Mouse (Mus musculus): ENCODE results near the gene Rbbp4. TPM values are rescaled to one million over a fixed set of nuclear protein-coding genes. Genes with fewer than 3 reads are reported as not detected.
A peak's percentile ranks its signal among the peaks of the same experiment; 100 is the strongest.

The Rbbp4 gene
- polyA plus RNA-seq, 1 experiment: 137 TPM

DNA sequence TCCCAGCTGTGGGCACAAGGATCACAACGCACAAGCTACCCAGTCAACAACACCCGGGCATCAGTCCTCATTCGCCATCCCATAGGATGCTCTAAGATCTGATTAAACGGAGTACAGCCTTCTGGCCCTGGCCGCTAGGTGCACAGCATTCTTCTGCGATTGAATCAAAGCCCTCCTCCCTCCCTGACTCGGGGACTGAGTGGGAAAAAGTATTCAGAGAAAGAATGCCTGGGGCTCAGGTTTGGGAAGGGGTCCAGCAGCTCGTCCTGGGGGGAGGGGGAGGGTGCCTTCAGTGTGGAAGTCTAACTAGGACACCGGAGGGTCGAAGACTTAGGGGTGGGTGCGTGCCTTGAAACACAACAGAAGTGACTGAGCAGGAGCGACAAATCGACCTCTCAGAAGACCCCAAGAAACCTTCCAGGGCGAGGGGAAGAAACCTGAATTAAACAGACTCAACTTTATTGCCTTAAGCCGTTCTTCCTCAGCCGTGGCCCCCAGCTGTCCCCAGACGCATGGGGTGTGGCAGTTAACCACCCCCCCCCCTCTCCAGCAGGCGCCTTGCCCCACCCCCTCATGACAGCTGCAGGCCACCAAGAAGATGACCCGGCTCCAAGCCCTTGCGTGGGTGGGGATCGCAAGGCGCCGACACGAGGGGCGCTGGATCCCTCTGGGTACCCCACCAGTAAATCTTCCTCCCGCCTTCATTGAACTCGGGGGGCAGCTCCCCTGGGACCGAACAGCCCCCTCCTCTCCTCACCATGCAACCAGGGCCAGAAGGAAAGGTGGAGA, 48.3 kb downstream of the Rbbp4 start:
- Histone ChIP-seq H3K4me3 (ENCODE audit: insufficient read depth, low read length) (peak overlapping the region; percentile 54), H3K4me1 (ENCODE audit: control insufficient read depth, insufficient read depth, low read length) (no peaks in the 10 kb centered on the region), H3K27ac (ENCODE audit: insufficient read depth, low read depth, low read length) (no peak overlapping the region)
- no peak for TF ChIP-seq POLR2A (IDR thresholded peaks at IDR 0.05; ENCODE audit: borderline replicate concordance, low read depth, low read length)
- no peak for TF ChIP-seq CTCF (IDR thresholded peaks at IDR 0.05; ENCODE audit: low read depth, low read length)

DNA sequence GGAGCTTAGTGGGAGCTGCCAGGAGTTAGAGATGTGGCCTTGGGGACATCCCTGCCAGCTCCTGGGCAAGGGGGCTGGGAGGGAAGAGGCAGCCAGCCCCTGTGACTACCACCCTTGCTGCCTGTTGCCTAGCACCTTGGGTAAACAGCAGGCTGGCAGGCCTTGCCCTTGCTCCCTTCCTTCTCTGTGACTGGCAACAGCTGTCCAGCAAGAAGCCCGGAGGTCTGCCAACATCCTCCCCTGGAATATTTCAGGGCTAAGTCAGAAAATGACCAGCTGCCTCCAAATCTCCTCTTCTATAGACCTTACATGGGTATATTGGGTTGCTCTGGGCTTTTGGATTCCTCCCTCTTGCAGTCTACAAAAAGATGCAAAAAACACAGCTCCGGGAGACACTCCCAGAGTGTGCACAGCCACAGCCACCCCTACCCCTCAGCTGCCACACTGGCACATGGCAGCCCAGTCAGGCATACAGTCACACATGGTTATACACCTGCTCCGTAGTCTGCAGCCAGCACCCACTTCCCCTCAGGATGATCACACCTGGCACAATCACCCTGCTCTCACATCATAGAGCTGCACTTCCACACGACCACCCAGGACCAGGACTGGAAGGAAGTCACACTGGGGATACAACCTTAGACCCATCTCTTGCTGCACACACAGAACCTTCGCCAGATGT, 49.0 kb downstream of the Rbbp4 start:
- H3K27ac ChIP-seq (ENCODE audit: insufficient read depth, low read depth, low read length): no peak overlapping the region
- TF ChIP-seq CTCF (IDR thresholded peaks at IDR 0.05; ENCODE audit: low read depth, low read length) (no peak), POLR2A (IDR thresholded peaks at IDR 0.05; ENCODE audit: borderline replicate concordance, low read depth, low read length) (no peak)
- H3K4me1 ChIP-seq (ENCODE audit: control insufficient read depth, insufficient read depth, low read length): no peaks in the 10 kb centered on the region
- H3K4me3 ChIP-seq (ENCODE audit: insufficient read depth, low read length): no peak overlapping the region

DNA sequence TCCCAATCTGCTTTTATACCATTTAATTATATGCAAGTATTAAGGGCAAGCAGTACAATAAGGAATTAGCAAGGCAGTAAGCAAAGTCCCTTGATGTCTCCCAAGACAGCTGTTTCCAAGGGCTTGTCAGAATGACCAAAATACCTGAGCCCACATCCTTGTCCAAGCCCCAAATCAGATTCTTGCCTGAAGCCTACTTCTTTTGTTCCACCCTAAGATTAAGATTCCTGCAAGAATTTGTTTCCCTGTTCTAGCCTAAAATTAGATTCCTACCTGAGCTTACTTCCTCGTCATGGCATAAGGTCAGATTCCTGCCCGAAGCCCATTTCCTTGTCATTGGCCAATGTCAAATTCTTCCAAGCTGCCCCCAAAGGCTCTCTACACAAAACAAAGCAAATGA, 50.5 kb downstream of the Rbbp4 start:
- Histone ChIP-seq H3K4me1 (ENCODE audit: control insufficient read depth, insufficient read depth, low read length) (no peaks in the 10 kb centered on the region), H3K27ac (ENCODE audit: insufficient read depth, low read depth, low read length) (no peak overlapping the region), H3K4me3 (ENCODE audit: insufficient read depth, low read length) (no peak overlapping the region)
- no peak for TF ChIP-seq POLR2A (IDR thresholded peaks at IDR 0.05; ENCODE audit: borderline replicate concordance, low read depth, low read length)
- TF ChIP-seq CTCF (IDR thresholded peaks at IDR 0.05; ENCODE audit: low read depth, low read length): no peak

DNA sequence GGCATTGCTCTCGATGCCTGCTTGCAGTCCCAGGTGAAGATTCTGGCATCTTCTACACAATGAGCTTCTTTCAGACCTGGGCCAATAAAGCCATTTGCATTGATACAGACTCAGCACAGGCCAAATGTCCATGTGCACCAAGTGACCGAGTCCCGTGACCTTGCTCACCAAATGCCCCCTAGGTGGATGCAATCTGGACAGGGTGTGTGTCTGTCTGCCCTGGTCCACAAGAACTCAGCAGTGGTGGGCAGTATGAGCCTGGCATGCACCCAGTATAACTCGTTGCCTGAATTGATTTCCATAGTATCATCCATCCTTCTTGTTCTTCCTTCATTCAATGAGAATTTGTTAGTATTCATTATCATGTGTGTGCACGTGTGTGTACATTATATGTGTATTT, 51.9 kb downstream of the Rbbp4 start:
- no peak for TF ChIP-seq POLR2A (IDR thresholded peaks at IDR 0.05; ENCODE audit: borderline replicate concordance, low read depth, low read length)
- TF ChIP-seq CTCF (IDR thresholded peaks at IDR 0.05; ENCODE audit: low read depth, low read length): no peak
- Histone ChIP-seq H3K4me3 (ENCODE audit: insufficient read depth, low read length) (no peak overlapping the region), H3K27ac (ENCODE audit: insufficient read depth, low read depth, low read length) (no peak overlapping the region), H3K4me1 (ENCODE audit: control insufficient read depth, insufficient read depth, low read length) (no peaks in the 10 kb centered on the region)

DNA sequence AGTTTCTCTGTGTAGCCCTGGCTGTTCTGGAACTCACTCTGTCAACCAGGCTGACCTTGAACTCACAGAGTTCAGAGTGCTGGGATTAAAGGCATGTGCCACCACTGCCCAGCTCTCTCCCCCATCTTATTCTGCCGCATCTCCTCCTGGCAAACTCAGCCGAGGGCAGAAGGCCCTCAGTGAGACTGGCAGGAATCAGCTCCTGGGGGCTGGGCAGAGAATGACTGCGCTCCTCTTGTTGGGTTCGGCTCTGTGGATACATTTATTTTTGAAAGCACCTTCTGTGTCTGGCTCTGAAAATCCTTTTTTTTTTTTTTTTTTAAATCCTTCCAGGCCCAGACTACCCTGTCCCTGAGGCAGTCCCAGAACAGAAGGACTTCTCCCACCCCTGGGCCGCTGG, 52.4 kb downstream of the Rbbp4 start:
- Histone ChIP-seq H3K4me3 (ENCODE audit: insufficient read depth, low read length) (no peak overlapping the region), H3K4me1 (ENCODE audit: control insufficient read depth, insufficient read depth, low read length) (no peaks in the 10 kb centered on the region), H3K27ac (ENCODE audit: insufficient read depth, low read depth, low read length) (no peak overlapping the region)
- TF ChIP-seq POLR2A (IDR thresholded peaks at IDR 0.05; ENCODE audit: borderline replicate concordance, low read depth, low read length) (no peak), CTCF (IDR thresholded peaks at IDR 0.05; ENCODE audit: low read depth, low read length) (no peak)

DNA sequence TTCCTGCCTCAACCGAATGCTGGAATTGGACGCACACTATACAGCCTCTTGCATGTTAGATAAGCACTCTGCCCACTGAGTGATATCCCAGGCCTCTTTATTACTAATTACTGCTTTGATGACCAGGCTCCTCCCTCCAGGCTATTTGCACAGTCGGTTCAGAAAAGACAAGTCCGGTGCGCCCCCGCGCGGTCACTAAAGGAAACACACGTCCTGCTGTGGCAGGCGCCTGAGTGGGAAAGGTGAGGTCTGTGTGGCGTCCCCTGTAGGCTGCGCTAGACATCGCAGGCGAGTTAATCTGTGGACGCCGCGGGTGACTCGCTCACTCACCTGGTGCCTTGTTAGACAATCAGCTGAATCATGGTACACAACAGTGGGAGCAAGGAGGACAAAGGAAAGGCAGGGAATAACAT, 58.7 kb downstream of the Rbbp4 start:
- Histone ChIP-seq H3K27ac (ENCODE audit: insufficient read depth, low read depth, low read length) (no peak overlapping the region), H3K4me3 (ENCODE audit: insufficient read depth, low read length) (no peak overlapping the region), H3K4me1 (ENCODE audit: control insufficient read depth, insufficient read depth, low read length) (peaks cover 15% of the 10 kb centered on the region)
- TF ChIP-seq CTCF (IDR thresholded peaks at IDR 0.05; ENCODE audit: low read depth, low read length) (peak; percentile 99), POLR2A (IDR thresholded peaks at IDR 0.05; ENCODE audit: borderline replicate concordance, low read depth, low read length) (no peak)

DNA sequence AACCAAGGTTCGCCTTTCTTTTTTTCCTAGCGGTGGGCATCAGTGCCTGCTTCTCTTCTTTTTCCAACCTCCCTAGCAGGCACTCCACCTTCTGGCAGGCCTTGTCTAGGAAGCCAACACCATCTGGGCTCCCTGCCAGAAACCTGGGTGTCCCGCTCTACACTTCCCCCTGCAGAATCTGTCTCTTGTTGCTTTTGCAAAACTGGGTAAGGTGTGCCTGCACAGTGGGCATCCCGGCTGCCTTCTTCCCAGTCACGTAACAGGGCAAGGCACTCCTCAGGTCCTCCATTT, 62.5 kb downstream of the Rbbp4 start:
- no peak overlapping the region for H3K27ac ChIP-seq (ENCODE audit: insufficient read depth, low read depth, low read length)
- TF ChIP-seq CTCF (IDR thresholded peaks at IDR 0.05; ENCODE audit: low read depth, low read length) (no peak; the same call in 1 of the 2 replicates), POLR2A (IDR thresholded peaks at IDR 0.05; ENCODE audit: borderline replicate concordance, low read depth, low read length) (no peak)
- H3K4me3 ChIP-seq (ENCODE audit: insufficient read depth, low read length): no peak overlapping the region
- H3K4me1 ChIP-seq (ENCODE audit: control insufficient read depth, insufficient read depth, low read length): peaks cover 45% of the 10 kb centered on the region

DNA sequence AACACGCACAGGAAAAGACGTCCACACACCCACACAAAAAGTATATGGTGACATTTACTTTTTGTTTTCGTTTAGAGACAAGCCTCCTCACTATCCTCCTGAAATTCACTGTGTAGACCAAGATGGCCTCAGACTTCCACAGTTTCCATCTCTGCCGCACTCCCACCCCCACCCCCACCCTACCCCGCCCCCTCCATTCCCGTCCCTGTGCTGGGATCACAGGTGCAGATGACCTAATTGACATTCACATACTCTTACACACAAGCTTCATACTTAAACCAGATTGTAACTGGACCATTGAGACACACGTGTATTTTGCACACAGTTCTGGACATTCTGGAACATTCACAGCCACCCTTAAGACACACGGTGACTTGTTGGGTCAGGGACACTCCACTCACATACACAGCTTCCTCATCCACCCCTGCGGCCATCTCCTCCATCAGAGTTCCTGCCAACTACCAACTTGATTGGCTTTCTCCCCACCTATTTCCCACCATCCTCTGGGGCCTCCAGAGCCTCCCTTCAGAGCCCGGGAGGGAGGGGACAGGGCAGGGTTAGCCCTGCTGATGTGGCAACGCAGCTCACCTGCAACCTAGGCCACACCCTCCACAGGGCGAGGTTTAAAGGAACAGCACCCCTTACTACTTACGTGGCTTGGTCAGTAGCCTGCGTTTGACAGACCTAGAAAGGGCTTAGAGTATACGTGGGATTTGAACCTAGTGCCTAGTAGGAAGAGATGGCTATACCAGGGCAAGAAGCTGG, 63.0 kb downstream of the Rbbp4 start:
- H3K4me3 ChIP-seq (ENCODE audit: insufficient read depth, low read length): no peak overlapping the region
- 0 out of 2 replicates have a peak overlapping the region, but pooled peaks have one; percentile 3 for H3K27ac ChIP-seq (ENCODE audit: insufficient read depth, low read depth, low read length)
- TF ChIP-seq CTCF (IDR thresholded peaks at IDR 0.05; ENCODE audit: low read depth, low read length) (0 out of 2 replicates have a peak, but pooled peaks have one; percentile 33), POLR2A (IDR thresholded peaks at IDR 0.05; ENCODE audit: borderline replicate concordance, low read depth, low read length) (no peak)
- H3K4me1 ChIP-seq (ENCODE audit: control insufficient read depth, insufficient read depth, low read length): peaks cover 50% of the 10 kb centered on the region

DNA sequence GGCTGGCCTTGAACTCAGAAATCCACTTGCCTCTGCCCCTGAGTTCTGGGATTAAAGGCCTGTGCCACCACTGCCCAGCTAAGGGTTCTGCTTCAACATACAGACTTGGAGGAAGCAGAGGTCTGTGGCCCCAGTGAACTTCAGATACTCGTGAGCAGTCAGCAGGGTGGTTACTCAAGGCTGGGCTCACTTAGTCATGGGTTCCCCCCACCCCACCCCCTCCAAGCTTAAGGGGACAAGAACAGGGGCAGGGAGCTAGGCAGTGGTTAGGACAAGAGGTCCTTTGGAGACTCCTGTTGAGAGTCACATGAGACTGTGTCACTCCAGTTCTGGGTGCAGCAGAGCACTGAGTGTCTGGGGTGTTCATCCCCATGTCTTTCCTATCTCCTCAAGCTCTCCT, 66.5 kb downstream of the Rbbp4 start:
- H3K27ac ChIP-seq (ENCODE audit: insufficient read depth, low read depth, low read length): peak overlapping the region; percentile 95
- no peak for TF ChIP-seq CTCF (IDR thresholded peaks at IDR 0.05; ENCODE audit: low read depth, low read length)
- no peak for TF ChIP-seq POLR2A (IDR thresholded peaks at IDR 0.05; ENCODE audit: borderline replicate concordance, low read depth, low read length)
- H3K4me1 ChIP-seq (ENCODE audit: control insufficient read depth, insufficient read depth, low read length): peaks cover 71% of the 10 kb centered on the region
- H3K4me3 ChIP-seq (ENCODE audit: insufficient read depth, low read length): no peak overlapping the region

DNA sequence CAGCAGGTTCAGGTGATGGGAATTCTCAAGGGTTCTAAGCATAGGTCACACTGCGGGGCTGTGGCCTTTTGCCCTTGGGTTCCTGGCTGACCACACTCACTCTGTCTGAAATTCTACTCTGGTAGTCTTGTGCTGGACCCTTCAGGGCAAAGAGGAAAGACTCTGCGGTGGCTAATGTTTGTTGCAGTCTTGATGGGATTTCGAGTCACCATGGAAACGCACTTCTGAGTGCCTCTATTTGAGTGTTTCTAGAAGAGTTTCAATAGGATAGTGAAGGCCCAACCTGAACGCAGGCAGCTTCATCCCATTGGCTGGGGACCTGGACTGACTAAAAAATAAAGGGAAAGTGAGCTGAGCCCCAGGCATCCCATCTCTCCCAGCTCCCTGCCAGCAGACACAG, 68.3 kb downstream of the Rbbp4 start:
- Histone ChIP-seq H3K4me1 (ENCODE audit: control insufficient read depth, insufficient read depth, low read length) (peaks cover 73% of the 10 kb centered on the region), H3K27ac (ENCODE audit: insufficient read depth, low read depth, low read length) (peak overlapping the region; percentile 95), H3K4me3 (ENCODE audit: insufficient read depth, low read length) (no peak overlapping the region)
- TF ChIP-seq CTCF (IDR thresholded peaks at IDR 0.05; ENCODE audit: low read depth, low read length): no peak
- 0 out of 2 replicates have a peak, but pooled peaks have one; percentile 21 for TF ChIP-seq POLR2A (IDR thresholded peaks at IDR 0.05; ENCODE audit: borderline replicate concordance, low read depth, low read length)
